Mouse (Mus musculus): Measurements from ENCODE around the gene Slc22a3. TPM values are rescaled to one million over a fixed set of nuclear protein-coding genes. Genes with fewer than 3 reads are reported as not detected.

Slc22a3 gene
- polyA plus RNA-seq, 1 experiment from 2014 or later, result 0.36 TPM

DNA sequence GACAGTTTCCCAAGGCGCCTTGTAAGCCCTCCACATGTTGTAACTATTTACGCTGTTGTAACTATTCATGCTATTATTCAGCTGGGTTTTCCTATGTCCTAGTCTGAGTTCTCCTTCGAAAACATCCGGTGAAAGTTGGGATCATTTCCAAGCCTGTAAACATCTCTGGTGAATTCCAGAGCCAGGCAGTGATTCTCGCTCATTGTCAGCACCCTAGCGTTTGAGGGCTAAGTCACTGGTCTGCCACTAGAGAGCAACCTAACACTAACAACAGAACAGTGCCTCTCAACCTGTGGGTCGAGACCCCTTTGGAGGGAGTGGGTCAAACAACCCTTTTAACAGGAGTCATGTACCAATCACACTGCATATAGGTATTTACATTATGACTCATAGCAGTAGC, 104.1 kb downstream of the Slc22a3 start:
- H3K4me1 ChIP-seq (ENCODE audit: control insufficient read depth, insufficient read depth, low read length), result no peaks in the 10 kb centered on the region
- H3K4me2 ChIP-seq (ENCODE audit: low read depth, low read length), result no peak overlapping the region
- no peaks in the 10 kb centered on the region for H3K36me3 ChIP-seq (ENCODE audit: control insufficient read depth, insufficient read depth, low read length)
- H3K9ac ChIP-seq (replicated peaks; ENCODE audit: low read depth, low read length), result no peak overlapping the region
- H3K27ac ChIP-seq (ENCODE audit: low read depth, low read length), result no peak overlapping the region
- no peak overlapping the region for H3K4me3 ChIP-seq (ENCODE audit: low read depth, low read length)
- no peaks in the 10 kb centered on the region for H3K9me3 ChIP-seq (ENCODE audit: control insufficient read depth, low read length)
- ATAC-seq (ENCODE audit: low read depth), result no peak
- no peaks in the 10 kb centered on the region for H3K27me3 ChIP-seq (ENCODE audit: control insufficient read depth, insufficient read depth, low read length)
- 66% methylated on average over 7 of the region's 7 CpGs for WGBS

DNA sequence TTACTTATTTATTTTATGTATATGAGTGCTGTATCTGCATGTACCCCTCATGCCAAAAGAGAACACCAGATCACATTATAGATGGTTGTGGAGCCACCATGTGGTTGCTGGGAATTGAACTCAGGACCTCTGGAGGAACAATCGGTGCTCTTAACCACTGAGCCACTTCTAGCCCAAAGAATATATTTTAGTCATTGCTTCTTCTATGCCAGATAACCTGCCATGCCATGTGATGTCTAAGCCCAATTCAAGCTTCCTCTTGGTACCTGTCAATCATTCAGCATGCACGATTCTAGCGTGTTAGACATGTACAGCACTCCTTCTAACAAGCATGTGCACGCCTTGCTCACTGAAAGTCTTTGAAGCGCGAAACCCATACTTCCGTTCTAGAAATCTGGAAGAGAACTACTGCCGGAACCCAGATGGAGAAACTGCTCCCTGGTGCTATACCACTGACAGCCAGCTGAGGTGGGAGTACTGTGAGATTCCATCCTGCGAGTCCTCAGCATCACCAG, 111.3 kb downstream of the Slc22a3 start:
- no peak for ATAC-seq (ENCODE audit: low read depth)
- H3K4me3 ChIP-seq (ENCODE audit: low read depth, low read length), result no peak overlapping the region
- WGBS, result 90% methylated on average over 9 of the region's 9 CpGs

DNA sequence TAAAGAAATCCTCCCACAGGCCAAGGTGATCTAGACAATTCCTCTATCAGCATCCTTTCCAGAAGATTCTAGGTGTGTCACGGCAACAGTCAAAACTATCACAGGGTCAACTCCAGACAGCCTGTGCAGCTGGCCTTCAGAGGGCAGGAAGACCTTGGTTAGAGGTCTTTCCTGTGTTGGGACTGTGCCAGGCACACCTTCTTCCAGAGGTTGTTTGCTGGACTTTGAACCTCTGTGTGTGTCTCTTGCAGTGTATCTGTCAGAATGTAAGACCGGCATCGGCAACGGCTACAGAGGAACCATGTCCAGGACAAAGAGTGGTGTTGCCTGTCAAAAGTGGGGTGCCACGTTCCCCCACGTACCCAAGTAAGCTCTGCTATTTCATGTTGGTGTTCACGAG, 119.3 kb downstream of the Slc22a3 start:
- no peak for ATAC-seq (ENCODE audit: low read depth)
- 95% methylated on average over 7 of the region's 7 CpGs for WGBS

More for the DNA sequence above, 111.3 kb downstream of the Slc22a3 start:
- H3K9me3 ChIP-seq (ENCODE audit: control insufficient read depth, low read length), result no peaks in the 10 kb centered on the region
- no peak overlapping the region for H3K9ac ChIP-seq (replicated peaks; ENCODE audit: low read depth, low read length)
- no peak overlapping the region for H3K27ac ChIP-seq (ENCODE audit: low read depth, low read length)
- H3K27me3 ChIP-seq (ENCODE audit: control insufficient read depth, insufficient read depth, low read length), result no peaks in the 10 kb centered on the region
- no peak overlapping the region for H3K4me2 ChIP-seq (ENCODE audit: low read depth, low read length)
- H3K36me3 ChIP-seq (ENCODE audit: control insufficient read depth, insufficient read depth, low read length), result no peaks in the 10 kb centered on the region
- no peaks in the 10 kb centered on the region for H3K4me1 ChIP-seq (ENCODE audit: control insufficient read depth, insufficient read depth, low read length)

DNA sequence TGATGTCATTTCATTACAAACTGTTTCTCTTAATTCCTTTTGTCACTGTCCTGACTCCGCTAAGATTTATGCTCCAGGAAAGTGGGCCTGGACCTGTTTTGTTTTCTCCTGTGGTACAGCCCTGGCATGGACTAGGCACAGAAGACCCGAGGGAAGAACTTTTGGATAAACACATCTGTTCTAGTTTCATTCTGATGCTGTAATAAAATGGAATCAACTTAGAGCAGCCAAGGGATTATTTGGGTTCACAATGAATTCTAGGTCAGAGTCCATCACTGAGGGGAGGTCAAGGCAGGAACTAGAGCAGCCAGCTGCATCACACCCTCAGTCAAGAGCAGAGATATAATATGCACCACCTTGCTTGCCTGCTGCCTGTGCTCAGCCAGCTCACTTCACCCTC, 119.7 kb downstream of the Slc22a3 start:
- Histone ChIP-seq H3K4me3 (ENCODE audit: low read depth, low read length) (no peak overlapping the region), H3K27me3 (ENCODE audit: control insufficient read depth, insufficient read depth, low read length) (no peaks in the 10 kb centered on the region), H3K9me3 (ENCODE audit: control insufficient read depth, low read length) (no peaks in the 10 kb centered on the region), H3K9ac (replicated peaks; ENCODE audit: low read depth, low read length) (no peak overlapping the region), H3K36me3 (ENCODE audit: control insufficient read depth, insufficient read depth, low read length) (no peaks in the 10 kb centered on the region), H3K4me1 (ENCODE audit: control insufficient read depth, insufficient read depth, low read length) (no peaks in the 10 kb centered on the region), H3K27ac (ENCODE audit: low read depth, low read length) (no peak overlapping the region), H3K4me2 (ENCODE audit: low read depth, low read length) (no peak overlapping the region)
- 85% methylated on average over 2 of the region's 2 CpGs for WGBS
- ATAC-seq (ENCODE audit: low read depth), result no peak

More for the DNA sequence above, 119.3 kb downstream of the Slc22a3 start:
- Histone ChIP-seq H3K27me3 (ENCODE audit: control insufficient read depth, insufficient read depth, low read length) (no peaks in the 10 kb centered on the region), H3K4me1 (ENCODE audit: control insufficient read depth, insufficient read depth, low read length) (no peaks in the 10 kb centered on the region), H3K36me3 (ENCODE audit: control insufficient read depth, insufficient read depth, low read length) (no peaks in the 10 kb centered on the region), H3K9ac (replicated peaks; ENCODE audit: low read depth, low read length) (no peak overlapping the region), H3K4me2 (ENCODE audit: low read depth, low read length) (no peak overlapping the region), H3K27ac (ENCODE audit: low read depth, low read length) (no peak overlapping the region), H3K4me3 (ENCODE audit: low read depth, low read length) (no peak overlapping the region), H3K9me3 (ENCODE audit: control insufficient read depth, low read length) (no peaks in the 10 kb centered on the region)

DNA sequence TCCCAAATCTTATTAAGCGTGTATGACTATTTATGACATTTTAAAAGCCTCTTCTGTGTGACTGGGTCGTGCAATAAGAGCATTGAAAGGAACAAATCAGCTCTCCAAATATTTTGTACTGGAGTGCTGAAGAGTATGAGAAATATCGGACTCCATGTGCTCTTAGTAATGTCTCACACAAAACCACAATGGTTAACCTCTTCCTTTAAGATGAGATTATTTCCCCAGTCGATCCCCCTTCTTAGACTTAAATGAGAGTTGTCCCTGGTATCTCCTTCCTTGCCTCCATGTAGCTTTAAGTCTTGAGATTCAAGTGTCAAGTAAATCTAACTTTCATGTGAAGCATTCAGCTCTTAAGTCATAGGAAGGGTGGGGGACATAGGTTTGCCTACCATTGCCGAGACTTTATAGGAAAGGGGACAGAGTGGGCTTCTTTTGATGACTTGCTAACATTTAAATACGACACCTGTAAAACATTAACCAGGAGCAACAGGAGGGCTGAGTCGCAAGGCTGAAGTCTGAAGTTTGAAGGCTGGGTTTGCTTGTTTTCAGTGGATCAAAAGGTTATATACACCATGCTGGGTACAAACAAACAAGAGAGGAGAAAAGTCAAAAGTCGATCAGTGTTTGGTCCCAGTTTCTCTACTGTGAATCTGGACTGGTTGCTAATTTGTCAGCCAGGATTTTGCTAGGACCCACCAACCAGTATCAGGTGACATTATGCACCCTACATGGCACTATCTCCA, 122.3 kb downstream of the Slc22a3 start:
- Histone ChIP-seq H3K27ac (ENCODE audit: low read depth, low read length) (no peak overlapping the region), H3K27me3 (ENCODE audit: control insufficient read depth, insufficient read depth, low read length) (no peaks in the 10 kb centered on the region), H3K4me2 (ENCODE audit: low read depth, low read length) (no peak overlapping the region), H3K9me3 (ENCODE audit: control insufficient read depth, low read length) (no peaks in the 10 kb centered on the region), H3K36me3 (ENCODE audit: control insufficient read depth, insufficient read depth, low read length) (no peaks in the 10 kb centered on the region), H3K4me3 (ENCODE audit: low read depth, low read length) (no peak overlapping the region), H3K9ac (replicated peaks; ENCODE audit: low read depth, low read length) (no peak overlapping the region), H3K4me1 (ENCODE audit: control insufficient read depth, insufficient read depth, low read length) (no peaks in the 10 kb centered on the region)
- ATAC-seq (ENCODE audit: low read depth), result no peak
- 62% methylated on average over 8 of the region's 8 CpGs for WGBS

DNA sequence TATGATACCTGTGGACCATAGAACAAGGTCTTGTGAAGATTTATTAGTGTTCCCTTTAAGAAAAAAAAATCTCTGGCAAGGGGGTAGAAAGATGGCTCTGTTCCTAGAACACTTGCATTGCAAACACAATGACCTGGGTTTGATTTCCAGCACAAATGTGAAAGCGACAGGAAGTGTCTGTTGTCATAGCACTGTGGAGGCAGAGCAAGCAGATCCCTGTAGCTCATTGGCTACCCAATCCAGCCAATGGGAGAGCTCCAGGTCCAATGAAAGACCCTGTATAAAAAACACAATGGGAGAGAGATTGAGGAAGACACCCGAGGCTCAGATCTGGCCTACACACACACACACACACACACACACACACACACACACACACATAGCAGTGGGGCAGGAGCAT, 125.0 kb downstream of the Slc22a3 start:
- peak; percentile 85; the same call in 1 of the 2 replicates for ATAC-seq (ENCODE audit: low read depth)

DNA sequence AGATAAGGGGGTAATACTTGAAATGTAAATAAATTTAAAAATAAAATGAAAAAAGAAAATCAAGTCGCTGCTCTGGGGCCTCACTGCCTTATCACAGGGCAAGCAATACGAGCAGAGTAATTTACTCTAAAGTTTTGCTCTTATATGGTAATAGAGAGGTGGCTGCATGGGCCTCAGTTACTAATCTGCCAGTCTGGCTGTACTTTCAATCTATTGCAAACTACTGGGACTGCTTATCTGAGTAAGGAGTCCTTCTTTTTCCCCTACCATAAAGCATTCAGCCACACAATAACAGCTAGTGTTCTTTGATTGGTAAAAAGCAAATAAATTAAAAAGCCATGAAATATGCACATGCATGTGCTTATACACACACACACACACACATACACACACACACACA, 125.9 kb downstream of the Slc22a3 start:
- WGBS, result 96% methylated on average over 2 of the region's 2 CpGs
- Histone ChIP-seq H3K36me3 (ENCODE audit: control insufficient read depth, insufficient read depth, low read length) (no peaks in the 10 kb centered on the region), H3K4me3 (ENCODE audit: low read depth, low read length) (no peak overlapping the region), H3K9me3 (ENCODE audit: control insufficient read depth, low read length) (no peaks in the 10 kb centered on the region), H3K27ac (ENCODE audit: low read depth, low read length) (no peak overlapping the region), H3K27me3 (ENCODE audit: control insufficient read depth, insufficient read depth, low read length) (no peaks in the 10 kb centered on the region), H3K4me1 (ENCODE audit: control insufficient read depth, insufficient read depth, low read length) (no peaks in the 10 kb centered on the region), H3K9ac (replicated peaks; ENCODE audit: low read depth, low read length) (no peak overlapping the region), H3K4me2 (ENCODE audit: low read depth, low read length) (no peak overlapping the region)
- ATAC-seq (ENCODE audit: low read depth), result no peak

More for the DNA sequence above, 125.0 kb downstream of the Slc22a3 start:
- H3K27ac ChIP-seq (ENCODE audit: low read depth, low read length), result no peak overlapping the region
- no peaks in the 10 kb centered on the region for H3K4me1 ChIP-seq (ENCODE audit: control insufficient read depth, insufficient read depth, low read length)
- 19% methylated on average over 2 of the region's 2 CpGs for WGBS
- H3K27me3 ChIP-seq (ENCODE audit: control insufficient read depth, insufficient read depth, low read length), result no peaks in the 10 kb centered on the region
- no peaks in the 10 kb centered on the region for H3K36me3 ChIP-seq (ENCODE audit: control insufficient read depth, insufficient read depth, low read length)
- no peaks in the 10 kb centered on the region for H3K9me3 ChIP-seq (ENCODE audit: control insufficient read depth, low read length)
- no peak overlapping the region for H3K9ac ChIP-seq (replicated peaks; ENCODE audit: low read depth, low read length)
- no peak overlapping the region for H3K4me2 ChIP-seq (ENCODE audit: low read depth, low read length)
- no peak overlapping the region for H3K4me3 ChIP-seq (ENCODE audit: low read depth, low read length)

DNA sequence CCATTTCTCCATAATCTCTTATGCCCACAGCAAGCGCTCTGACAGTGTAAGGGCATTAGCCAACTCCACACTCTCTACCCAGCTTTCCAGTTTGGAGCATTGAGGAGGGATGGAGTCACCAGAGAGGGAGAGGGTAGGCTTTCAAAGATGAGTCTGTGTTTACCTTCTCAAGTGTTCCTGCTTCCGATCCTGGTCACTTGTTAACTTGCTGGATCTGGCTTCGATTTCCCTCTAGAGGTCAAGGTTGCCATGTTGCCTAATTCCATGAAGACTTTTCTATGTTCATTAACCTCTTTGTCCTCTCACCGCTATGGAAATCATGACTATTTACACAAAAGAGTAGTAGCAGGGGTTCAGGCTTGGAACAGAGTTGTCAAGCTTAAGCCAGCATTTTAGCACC, 127.2 kb downstream of the Slc22a3 start:
- WGBS, result 92% methylated on average over 4 of the region's 4 CpGs
- no peak for ATAC-seq (ENCODE audit: low read depth)
- Histone ChIP-seq H3K4me2 (ENCODE audit: low read depth, low read length) (no peak overlapping the region), H3K27ac (ENCODE audit: low read depth, low read length) (no peak overlapping the region), H3K36me3 (ENCODE audit: control insufficient read depth, insufficient read depth, low read length) (no peaks in the 10 kb centered on the region), H3K4me1 (ENCODE audit: control insufficient read depth, insufficient read depth, low read length) (no peaks in the 10 kb centered on the region), H3K27me3 (ENCODE audit: control insufficient read depth, insufficient read depth, low read length) (no peaks in the 10 kb centered on the region), H3K9me3 (ENCODE audit: control insufficient read depth, low read length) (no peaks in the 10 kb centered on the region), H3K4me3 (ENCODE audit: low read depth, low read length) (no peak overlapping the region), H3K9ac (replicated peaks; ENCODE audit: low read depth, low read length) (no peak overlapping the region)

DNA sequence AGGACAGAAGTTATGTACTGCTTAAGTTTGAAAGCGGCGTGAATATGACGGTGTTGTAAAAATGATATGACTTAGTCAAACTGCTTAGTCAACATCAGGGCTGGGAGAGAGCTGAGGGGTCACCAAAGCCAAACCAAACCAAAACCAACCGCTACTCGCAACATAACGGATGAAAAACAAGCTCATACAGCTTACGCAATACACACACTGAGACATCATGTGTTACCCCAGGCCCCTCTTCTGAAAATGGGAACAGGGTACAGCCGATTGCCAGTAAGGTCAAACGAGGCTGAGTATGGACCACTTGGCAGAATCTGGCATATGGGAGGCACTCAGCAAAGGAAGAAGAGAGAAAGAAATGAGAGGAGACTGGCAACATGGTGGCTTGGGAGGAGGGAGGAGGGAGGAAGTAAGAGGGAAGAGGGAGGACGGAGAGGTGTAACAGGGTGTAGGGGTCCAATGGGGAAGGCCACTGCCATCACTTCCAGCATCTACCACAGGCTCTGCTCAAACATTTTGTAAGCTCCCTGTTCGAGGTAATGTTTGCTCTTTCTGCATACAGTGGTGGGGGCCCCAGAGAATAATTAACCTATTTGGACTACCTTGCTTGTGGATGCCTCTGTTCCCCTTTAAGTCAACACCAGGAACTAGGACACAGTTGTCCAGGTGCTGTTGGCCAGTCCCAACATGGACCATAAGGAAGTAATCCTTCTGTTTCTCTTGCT, 129.4 kb downstream of the Slc22a3 start, which contains the start of gene Plg:
Gene Plg, plus strand, starts transcription at position 628 of the 725 bp plus-strand sequence.
- H3K4me2 ChIP-seq (ENCODE audit: low read depth, low read length), result no peak within 1 kb of the TSS
- no peaks in the 10 kb centered on the region for H3K4me1 ChIP-seq (ENCODE audit: control insufficient read depth, insufficient read depth, low read length)
- H3K4me3 ChIP-seq (ENCODE audit: low read depth, low read length), result no peak within 1 kb of the TSS
- WGBS, result 92% methylated on average over 11 of the region's 11 CpGs
- no peak for ATAC-seq (ENCODE audit: low read depth)
- no peaks in the 10 kb centered on the region for H3K36me3 ChIP-seq (ENCODE audit: control insufficient read depth, insufficient read depth, low read length)
- H3K27me3 ChIP-seq (ENCODE audit: control insufficient read depth, insufficient read depth, low read length), result no peaks in the 10 kb centered on the region
- H3K9ac ChIP-seq (replicated peaks; ENCODE audit: low read depth, low read length), result no peak within 1 kb of the TSS
- no peaks in the 10 kb centered on the region for H3K9me3 ChIP-seq (ENCODE audit: control insufficient read depth, low read length)
- no peak within 1 kb of the TSS for H3K27ac ChIP-seq (ENCODE audit: low read depth, low read length)
